Mouse (Mus musculus) embryo, embryonic 11 days (tissue): ENCODE results near the gene Cpe.

Experiments
- DNase-seq: peaks from one replicate; pipeline ENCODE4 v3.0.0-alpha.2; 2015

The Cpe gene

GRCm38 (mm10) chr8:64631761-64632160, 61.1 kb downstream of the Cpe start:
- no peak for DNase-seq

DNA sequence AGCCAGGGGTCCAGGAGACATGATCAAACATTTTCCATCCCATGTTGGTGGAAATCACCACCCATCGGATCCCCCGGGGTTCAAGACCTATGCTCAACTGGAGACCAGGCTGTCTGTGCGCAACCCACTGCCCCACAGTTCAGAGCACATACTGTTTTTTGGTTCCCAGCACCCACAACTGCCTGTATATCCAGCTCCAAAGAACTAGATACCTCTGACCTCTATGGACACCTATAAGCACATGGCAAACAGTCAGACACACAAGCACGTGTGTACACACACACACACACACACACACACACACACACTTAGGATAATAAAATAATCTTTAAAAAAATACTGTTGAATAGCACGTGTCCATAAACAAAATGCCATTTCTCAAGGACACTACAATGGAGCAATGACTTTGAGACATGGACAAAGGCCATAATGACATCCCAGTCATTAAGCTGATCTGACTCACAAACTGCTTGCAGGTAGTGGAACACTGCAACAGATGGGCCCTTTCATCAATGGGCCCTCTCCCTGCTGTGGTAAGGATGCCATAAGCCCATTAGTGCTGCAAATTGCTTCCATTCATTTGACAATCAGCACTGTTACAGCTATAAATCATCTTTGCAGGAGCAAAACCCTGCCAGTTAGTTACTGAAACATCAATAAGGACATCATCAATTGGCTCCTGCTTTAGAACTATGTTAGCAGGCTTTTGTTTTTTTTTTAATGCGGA, 63.7 kb downstream of the Cpe start:
- DNase-seq, result no peak

GRCm38 (mm10) chr8:64628039-64628438, 64.8 kb downstream of the Cpe start:
- DNase-seq, result no peak

- no peak for DNase-seq
Measured at GRCm38 (mm10) chr8:64624603-64625037, 68.2 kb downstream of the Cpe start.

DNA sequence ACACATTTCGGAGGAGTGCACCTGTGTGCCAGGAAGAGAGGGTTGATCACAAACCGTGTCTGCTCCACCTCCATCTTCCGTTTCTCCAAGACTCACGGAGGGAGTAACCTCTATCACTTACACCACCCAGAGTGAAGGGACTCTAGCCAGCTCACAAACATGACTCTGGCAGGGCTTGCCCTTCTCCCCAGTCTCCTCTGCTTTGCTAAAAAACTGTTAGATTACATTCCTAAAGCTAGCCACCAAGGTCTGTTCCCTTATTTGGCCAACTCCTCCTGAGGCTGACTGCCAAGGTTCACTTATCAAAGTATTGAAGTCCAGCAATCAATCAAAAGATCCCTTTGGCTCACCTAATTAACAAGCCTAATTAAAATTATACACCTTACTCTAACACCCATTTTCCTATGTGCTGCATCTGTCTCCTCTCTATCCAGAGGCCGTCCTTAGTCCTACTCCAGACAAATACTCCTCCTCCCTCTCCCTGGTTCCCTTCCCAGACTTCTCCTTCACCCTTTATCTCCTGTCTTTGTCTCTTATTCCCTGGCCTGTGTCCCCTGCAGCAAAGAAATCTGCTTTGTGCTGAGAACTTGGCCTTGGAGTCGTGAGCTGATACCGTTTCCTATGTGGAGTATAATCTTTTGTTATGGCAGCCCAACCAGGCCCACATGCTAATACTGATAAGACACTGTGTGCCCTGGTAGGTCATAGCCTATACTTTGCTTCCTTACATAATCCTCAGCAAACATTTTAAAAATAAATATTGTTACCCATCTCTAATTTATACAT, 72.3 kb downstream of the Cpe start:
- no peak for DNase-seq

DNA sequence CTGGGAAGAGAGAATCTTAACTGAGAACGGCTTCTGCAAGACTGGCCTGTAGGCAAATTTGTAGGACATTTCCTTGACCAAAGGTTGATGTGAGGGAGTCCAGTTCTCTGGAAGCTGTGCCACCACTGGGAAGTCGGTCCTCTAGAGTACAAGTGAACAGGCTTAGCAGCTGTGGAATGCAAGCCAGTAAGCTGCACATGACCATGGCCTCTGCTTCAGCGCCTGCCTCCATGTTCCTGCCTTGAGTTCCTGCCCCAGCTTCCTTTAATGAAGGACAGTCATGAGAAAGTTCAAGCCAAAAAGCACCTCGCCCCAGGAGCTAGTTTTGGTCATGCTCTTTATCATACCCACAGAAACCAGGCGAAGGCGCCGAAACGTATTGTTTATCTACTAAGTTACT, 73.2 kb downstream of the Cpe start:
- DNase-seq, result no peak

- peak; percentile 74 for DNase-seq
Measured at GRCm38 (mm10) chr8:64618618-64619017, 74.2 kb downstream of the Cpe start.

DNA sequence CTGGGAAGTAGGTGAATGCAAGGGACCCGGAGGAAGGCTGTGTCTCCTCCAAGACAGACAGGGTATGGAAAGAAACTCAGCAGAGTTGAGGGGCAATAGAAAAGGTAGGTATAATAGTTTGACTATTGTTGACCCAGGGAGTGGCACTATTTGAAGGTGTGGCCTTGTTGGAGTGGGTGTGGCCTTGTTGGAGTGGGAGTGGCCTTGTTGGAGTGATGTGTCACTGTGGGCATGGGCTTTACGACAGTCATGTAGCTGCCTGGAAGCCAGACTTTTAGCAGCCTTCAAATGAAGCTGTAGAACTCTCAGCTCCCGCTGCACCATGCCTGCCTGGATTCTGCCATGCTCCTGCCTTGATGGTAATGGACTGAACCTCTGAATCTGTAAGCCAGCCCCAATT, 76.3 kb downstream of the Cpe start:
- no peak for DNase-seq

- DNase-seq, result no peak
Measured at GRCm38 (mm10) chr8:64615459-64615858, 77.4 kb downstream of the Cpe start.

GRCm38 (mm10) chr8:64613663-64614062, 79.2 kb downstream of the Cpe start:
- DNase-seq, result no peak

DNA sequence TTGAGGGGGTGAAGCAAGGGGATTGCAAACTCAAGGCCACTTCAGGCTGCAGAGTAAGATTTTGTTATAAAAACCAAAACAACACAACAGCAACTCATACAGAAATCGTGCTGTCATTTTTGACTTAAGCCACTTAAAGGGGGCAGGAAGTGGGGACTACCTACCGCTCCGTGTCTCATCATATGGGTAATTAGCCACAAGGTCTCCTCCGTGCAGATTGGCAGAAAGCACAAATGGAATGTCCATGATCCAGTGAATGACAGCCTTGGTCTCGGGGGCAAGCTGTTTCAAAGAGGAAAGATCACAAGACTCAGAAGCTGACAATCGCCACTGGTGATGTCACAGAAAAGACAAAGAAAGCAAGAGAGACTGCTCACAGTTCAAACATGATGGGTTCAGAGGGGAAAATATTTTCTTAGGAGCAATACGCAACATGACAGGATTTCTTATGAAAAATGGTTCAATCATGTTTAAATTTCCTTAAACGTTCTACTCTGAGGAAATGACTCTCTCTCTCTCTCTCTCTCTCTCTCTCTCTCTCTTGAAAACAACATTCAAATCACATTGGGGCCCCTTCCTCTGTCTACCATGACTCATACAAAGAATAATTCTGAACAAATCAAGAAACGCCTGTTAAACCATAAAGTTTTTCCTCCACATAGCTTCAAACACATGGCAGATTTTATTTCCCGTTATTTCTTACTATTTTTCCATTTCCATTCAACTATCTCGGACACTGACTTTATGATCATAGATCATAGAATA, 81.5 kb downstream of the Cpe start:
- no peak for DNase-seq

GRCm38 (mm10) chr8:64608931-64609330, 83.9 kb downstream of the Cpe start:
- no peak for DNase-seq

GRCm38 (mm10) chr8:64606015-64606414, 86.8 kb downstream of the Cpe start:
- no peak for DNase-seq

GRCm38 (mm10) chr8:64598206-64598605, 94.6 kb downstream of the Cpe start:
- no peak for DNase-seq

DNA sequence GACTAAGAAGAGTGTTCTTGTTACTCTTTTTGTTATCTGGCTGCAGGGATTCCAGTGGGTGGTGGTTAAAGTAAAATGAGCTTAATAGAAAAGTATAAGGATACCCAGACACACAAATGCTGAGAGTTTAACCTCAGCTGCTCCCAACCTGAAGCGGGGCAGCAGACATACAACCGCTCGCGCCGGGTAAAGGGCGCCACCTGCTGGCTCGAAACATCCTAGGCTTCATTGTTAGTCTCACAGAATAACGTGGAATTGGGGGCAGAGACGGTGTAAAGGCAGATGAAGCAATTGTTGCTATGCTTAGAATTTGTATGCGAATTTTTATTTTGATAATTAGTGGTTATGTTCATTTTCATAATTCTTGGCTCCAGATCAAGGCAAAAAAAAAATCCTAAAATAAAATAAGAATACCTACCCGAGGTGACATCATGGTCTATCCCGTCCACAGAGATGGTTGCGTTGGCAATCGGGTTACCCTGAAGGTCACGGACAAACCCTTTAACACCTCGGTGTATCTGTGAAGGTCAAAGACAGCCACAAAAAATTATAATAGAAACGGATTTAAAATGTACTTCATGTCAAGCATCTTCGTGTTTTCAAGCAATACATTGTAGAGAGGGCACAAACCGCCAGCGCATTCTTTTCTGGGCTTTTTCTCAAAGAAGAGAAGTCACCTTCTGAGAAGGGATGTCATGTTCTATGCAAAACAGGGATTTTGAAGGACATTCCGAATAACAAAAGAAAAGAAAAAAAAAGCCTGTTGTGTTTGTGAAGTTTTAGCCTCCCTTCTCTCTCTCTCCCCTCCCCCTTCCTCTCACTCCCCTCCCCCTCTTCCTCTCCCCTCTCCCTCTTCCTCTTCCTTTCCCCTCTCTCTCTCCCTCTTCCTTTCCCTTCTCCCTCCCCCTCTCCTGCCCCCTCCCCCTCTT, 95.5 kb downstream of the Cpe start:
- peak; percentile 81 for DNase-seq

DNA sequence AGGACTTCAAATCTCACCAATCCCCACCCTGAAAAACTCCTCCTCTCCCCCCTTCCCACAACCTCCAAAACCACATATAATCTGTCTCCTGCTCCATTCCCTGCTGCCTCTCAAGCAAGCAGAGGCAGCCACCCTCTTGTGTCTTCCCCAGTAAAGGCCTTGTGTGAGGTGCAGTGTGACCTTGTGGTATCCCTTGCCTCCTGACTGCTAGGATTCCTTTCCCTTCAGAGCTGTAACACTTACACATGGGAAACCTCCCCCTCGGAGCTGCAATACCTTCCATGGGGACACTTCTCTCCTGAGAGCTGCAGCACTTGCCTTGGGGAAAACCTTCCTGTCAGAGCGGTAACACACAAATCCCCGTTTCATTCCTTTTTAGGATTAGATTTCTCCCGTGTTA, 96.5 kb downstream of the Cpe start:
- no peak for DNase-seq

DNA sequence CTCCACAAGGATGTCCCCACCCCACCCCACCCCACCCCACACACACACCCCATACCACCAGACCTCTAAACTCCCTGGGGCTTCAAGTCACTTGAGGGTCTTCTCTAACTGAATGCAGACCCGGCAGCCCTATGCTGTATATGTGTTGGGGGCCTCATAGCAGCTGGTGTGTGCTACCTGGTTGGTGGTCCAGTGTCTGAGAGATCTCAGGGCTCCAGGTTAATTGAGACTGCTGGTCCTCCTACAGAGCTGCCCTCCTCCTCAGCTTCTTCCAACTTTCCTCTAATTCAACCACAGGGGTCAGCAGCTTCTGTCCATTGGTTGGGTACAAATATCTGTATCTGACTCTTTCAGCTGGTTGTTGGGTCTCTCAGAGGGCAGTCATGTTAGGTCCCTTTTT, 102.4 kb downstream of the Cpe start:
- DNase-seq, result no peak

DNA sequence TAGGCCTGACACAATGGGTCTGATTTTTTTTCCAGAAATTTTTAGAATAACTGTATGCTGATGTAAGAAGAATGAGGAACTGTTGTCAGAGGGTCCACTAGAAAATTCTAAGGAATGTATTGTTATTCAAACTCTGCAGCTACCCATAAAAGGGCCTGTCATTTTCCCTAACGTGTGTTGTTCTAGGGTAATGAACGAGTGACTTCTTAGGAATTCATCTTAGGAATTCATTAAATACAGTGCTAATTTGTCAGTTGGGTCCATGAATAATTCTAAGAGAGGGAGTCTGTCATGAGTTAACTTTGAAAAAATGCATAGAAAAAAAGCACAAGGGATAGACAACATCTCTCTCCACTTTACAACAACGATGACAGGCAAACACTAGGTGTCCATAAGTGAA, 110.0 kb downstream of the Cpe start:
- no peak for DNase-seq

DNA sequence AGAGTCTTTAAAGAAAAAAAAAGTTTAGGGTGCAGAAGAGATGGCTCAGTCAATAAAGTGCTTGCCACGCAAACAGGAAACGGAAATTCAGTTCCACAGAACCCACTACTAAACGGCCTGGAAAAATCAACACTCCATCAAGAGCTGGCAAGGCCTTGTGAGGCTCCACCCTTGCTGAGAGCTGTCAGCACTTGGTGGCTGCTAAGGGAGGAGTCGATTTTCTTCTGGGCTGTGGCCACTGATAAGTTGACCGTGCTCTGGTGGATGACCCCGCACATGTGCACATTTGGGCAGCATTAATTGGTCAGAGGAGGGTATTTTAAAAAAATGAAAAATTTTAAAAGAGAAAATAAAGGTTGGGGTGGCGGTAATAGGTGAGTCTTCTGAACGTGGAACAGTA, 114.6 kb downstream of the Cpe start:
- DNase-seq, result no peak

DNA sequence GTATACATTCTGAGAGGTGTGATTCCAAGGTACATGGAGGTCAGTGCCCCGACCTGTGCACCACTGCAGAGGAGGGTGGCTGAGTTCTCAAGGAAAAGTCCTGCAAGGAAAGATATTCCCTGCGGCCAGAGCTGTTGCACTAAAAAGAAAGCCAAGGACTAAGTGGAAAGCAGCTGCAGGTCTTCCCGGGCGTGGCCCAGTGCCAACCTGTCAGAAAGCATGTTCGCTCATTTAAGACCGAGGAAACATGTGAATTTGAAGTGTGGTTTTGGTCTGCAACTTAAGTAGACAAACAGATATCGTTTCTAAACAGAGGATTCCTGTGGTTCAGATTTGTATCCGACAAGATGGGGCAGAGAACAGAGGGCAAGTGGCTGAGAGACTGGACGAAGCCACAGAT, 117.9 kb downstream of the Cpe start:
- no peak for DNase-seq

DNA sequence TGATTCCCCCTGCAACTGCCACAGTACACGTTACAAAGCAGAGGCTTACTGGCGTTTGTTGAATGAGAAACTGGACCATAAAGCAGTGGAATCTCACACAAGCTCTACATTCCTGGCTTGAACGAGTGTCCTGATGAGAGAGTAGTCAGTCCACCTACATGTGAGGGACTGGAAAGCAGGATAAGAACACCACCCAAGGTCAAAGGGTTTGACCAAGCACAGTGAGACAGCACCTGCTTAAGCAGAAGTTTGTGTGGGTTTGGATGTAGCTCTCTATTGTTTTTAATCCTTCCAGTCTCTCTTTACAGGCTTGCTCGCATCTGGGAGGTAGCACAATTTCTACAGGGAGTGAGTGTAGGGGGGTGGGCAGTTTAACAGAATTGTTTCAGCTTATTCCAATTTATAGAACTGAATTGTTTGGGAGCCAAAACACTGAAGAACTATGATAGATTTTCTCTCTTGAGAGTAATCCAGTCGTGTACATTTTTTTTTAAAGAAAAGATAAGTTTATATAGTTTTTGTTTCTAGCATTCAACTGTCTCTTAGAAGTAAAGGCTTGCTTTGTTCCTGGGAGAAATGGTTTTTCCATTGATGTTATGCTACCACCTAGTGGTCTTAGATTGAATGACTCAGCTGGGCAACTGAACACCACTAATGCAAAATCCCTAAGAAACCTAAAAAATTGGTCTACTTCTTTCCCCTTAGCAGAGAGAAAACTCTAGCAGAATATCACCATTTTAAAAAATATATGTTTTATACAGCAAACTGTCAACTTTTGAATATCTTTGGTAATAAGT, 144.6 kb downstream of the Cpe start:
- DNase-seq, result peak; percentile 70

DNA sequence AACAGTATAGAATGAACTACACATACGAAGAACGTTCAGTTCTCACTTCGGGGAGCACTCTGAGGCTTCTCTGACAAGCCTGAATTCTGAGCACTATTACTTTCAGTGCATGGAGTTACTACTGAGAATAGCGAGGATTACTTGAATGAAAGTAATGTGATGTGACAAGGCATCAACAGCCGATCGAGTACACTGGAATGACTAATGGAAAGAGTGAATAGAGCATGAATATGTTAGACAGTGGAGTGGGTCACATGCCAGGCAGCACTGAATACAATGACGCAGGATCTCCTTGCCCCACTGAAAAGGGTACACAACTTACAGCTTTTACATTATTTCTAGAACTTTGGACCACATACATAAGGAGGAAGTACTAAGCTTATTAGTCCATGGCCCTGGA, 149.4 kb downstream of the Cpe start:
- no peak for DNase-seq
